Mouse (Mus musculus): ENCODE measurements around the gene Vamp2. TPM values are rescaled to one million over a fixed set of nuclear protein-coding genes. Genes with fewer than 3 reads are reported as not detected.

The Vamp2 gene
- total RNA-seq, 1 experiment, result 7.1 TPM

GRCm38 (mm10) chr11:69076572-69076971 is 11.7 kb upstream of the Vamp2 start:
- no peak for DNase-seq (ENCODE audit: low read depth, low spot score)
- H3K36me3 ChIP-seq (ENCODE audit: control insufficient read depth, insufficient read depth, low read length, poor library complexity, severe bottlenecking), result no peaks in the 10 kb centered on the region
- H3K9ac ChIP-seq (ENCODE audit: insufficient read depth, low read depth, low read length, poor library complexity, severe bottlenecking), result no peak overlapping the region
- no peaks in the 10 kb centered on the region for H3K9me3 ChIP-seq (ENCODE audit: control insufficient read depth, insufficient read depth, low read depth, low read length)
- H3K27ac ChIP-seq (ENCODE audit: insufficient read depth, low read depth, low read length, poor library complexity, severe bottlenecking), result no peak overlapping the region
- no peak for TF ChIP-seq MAFK (IDR thresholded peaks at IDR 0.05; ENCODE audit: insufficient read depth, low read depth, low read length)
- TF ChIP-seq ZNF384 (IDR thresholded peaks at IDR 0.05; ENCODE audit: low read depth, low read length), result no peak
- TF ChIP-seq ZC3H11A (IDR thresholded peaks at IDR 0.05; ENCODE audit: borderline replicate concordance, low read depth, low read length), result no peak
- TF ChIP-seq CHD2 (IDR thresholded peaks at IDR 0.05; ENCODE audit: low read depth, low read length), result no peak
- no peak for TF ChIP-seq HCFC1 (IDR thresholded peaks at IDR 0.05; ENCODE audit: borderline replicate concordance, insufficient read depth, low read length)
- peaks cover 0 to 15% of the 10 kb centered on the region in 2 experiments; a peak in 2 of 4 replicates for H3K4me1 ChIP-seq (ENCODE audit: control insufficient read depth in 2 of 2, insufficient read depth in 2 of 2, low read length in 2 of 2, poor library complexity in 1 of 2)
- in situ Hi-C loops (cut with MboI; ENCODE audit: low sequenced_read_pairs in 2 of 2, unreplicated experiment in 2 of 2), result no loop called here
- H3K4me3 ChIP-seq (ENCODE audit: insufficient read depth in 1 of 2, low read depth in 1 of 2, low read length in 2 of 2, poor library complexity in 1 of 2, severe bottlenecking in 1 of 2), result no peak overlapping the region

GRCm38 (mm10) chr11:69077316-69077715 is 11.0 kb upstream of the Vamp2 start:
- Histone ChIP-seq H3K4me1 (ENCODE audit: control insufficient read depth in 2 of 2, insufficient read depth in 2 of 2, low read length in 2 of 2, poor library complexity in 1 of 2) (peaks cover 0 to 14% of the 10 kb centered on the region in 2 experiments; a peak in 2 of 4 replicates), H3K9me3 (ENCODE audit: control insufficient read depth, insufficient read depth, low read depth, low read length) (no peaks in the 10 kb centered on the region), H3K36me3 (ENCODE audit: control insufficient read depth, insufficient read depth, low read length, poor library complexity, severe bottlenecking) (no peaks in the 10 kb centered on the region), H3K4me3 (ENCODE audit: insufficient read depth in 1 of 2, low read depth in 1 of 2, low read length in 2 of 2, poor library complexity in 1 of 2, severe bottlenecking in 1 of 2) (no peak overlapping the region), H3K9ac (ENCODE audit: insufficient read depth, low read depth, low read length, poor library complexity, severe bottlenecking) (no peak overlapping the region), H3K27ac (ENCODE audit: insufficient read depth, low read depth, low read length, poor library complexity, severe bottlenecking) (no peak overlapping the region)
- DNase-seq (ENCODE audit: low read depth, low spot score), result no peak
- no peak for TF ChIP-seq HCFC1 (IDR thresholded peaks at IDR 0.05; ENCODE audit: borderline replicate concordance, insufficient read depth, low read length)
- TF ChIP-seq MAFK (IDR thresholded peaks at IDR 0.05; ENCODE audit: insufficient read depth, low read depth, low read length), result no peak
- TF ChIP-seq CHD2 (IDR thresholded peaks at IDR 0.05; ENCODE audit: low read depth, low read length), result no peak
- no peak for TF ChIP-seq ZC3H11A (IDR thresholded peaks at IDR 0.05; ENCODE audit: borderline replicate concordance, low read depth, low read length)
- no peak for TF ChIP-seq ZNF384 (IDR thresholded peaks at IDR 0.05; ENCODE audit: low read depth, low read length)
- in situ Hi-C loops (cut with MboI; ENCODE audit: low sequenced_read_pairs in 2 of 2, unreplicated experiment in 2 of 2), result no loop called here

- H3K9ac ChIP-seq (ENCODE audit: insufficient read depth, low read depth, low read length, poor library complexity, severe bottlenecking), result no peak overlapping the region
- TF ChIP-seq CHD2 (IDR thresholded peaks at IDR 0.05; ENCODE audit: low read depth, low read length) (no peak), ZC3H11A (IDR thresholded peaks at IDR 0.05; ENCODE audit: borderline replicate concordance, low read depth, low read length) (no peak), ZNF384 (IDR thresholded peaks at IDR 0.05; ENCODE audit: low read depth, low read length) (no peak), HCFC1 (IDR thresholded peaks at IDR 0.05; ENCODE audit: borderline replicate concordance, insufficient read depth, low read length) (no peak), MAFK (IDR thresholded peaks at IDR 0.05; ENCODE audit: insufficient read depth, low read depth, low read length) (no peak)
- H3K36me3 ChIP-seq (ENCODE audit: control insufficient read depth, insufficient read depth, low read length, poor library complexity, severe bottlenecking), result no peaks in the 10 kb centered on the region
- DNase-seq (ENCODE audit: low read depth, low spot score), result no peak
- H3K27ac ChIP-seq (ENCODE audit: insufficient read depth, low read depth, low read length, poor library complexity, severe bottlenecking), result no peak overlapping the region
- in situ Hi-C loops (cut with MboI; ENCODE audit: low sequenced_read_pairs in 2 of 2, unreplicated experiment in 2 of 2), result no loop called here
- peaks cover 0 to 12% of the 10 kb centered on the region in 2 experiments; a peak in 2 of 4 replicates for H3K4me1 ChIP-seq (ENCODE audit: control insufficient read depth in 2 of 2, insufficient read depth in 2 of 2, low read length in 2 of 2, poor library complexity in 1 of 2)
- no peak overlapping the region for H3K4me3 ChIP-seq (ENCODE audit: insufficient read depth in 1 of 2, low read depth in 1 of 2, low read length in 2 of 2, poor library complexity in 1 of 2, severe bottlenecking in 1 of 2)
- H3K9me3 ChIP-seq (ENCODE audit: control insufficient read depth, insufficient read depth, low read depth, low read length), result no peaks in the 10 kb centered on the region
Observed at GRCm38 (mm10) chr11:69078041-69078440, 10.2 kb upstream of the Vamp2 start.

- no peak for TF ChIP-seq MAFK (IDR thresholded peaks at IDR 0.05; ENCODE audit: insufficient read depth, low read depth, low read length)
- no peak for TF ChIP-seq CHD2 (IDR thresholded peaks at IDR 0.05; ENCODE audit: low read depth, low read length)
- no peak for TF ChIP-seq ZC3H11A (IDR thresholded peaks at IDR 0.05; ENCODE audit: borderline replicate concordance, low read depth, low read length)
- no peak for TF ChIP-seq ZNF384 (IDR thresholded peaks at IDR 0.05; ENCODE audit: low read depth, low read length)
- no peak for TF ChIP-seq HCFC1 (IDR thresholded peaks at IDR 0.05; ENCODE audit: borderline replicate concordance, insufficient read depth, low read length)
- no peak overlapping the region for H3K9ac ChIP-seq (ENCODE audit: insufficient read depth, low read depth, low read length, poor library complexity, severe bottlenecking)
- DNase-seq (ENCODE audit: low read depth, low spot score), result no peak
- H3K9me3 ChIP-seq (ENCODE audit: control insufficient read depth, insufficient read depth, low read depth, low read length), result no peaks in the 10 kb centered on the region
- no peak overlapping the region for H3K27ac ChIP-seq (ENCODE audit: insufficient read depth, low read depth, low read length, poor library complexity, severe bottlenecking)
- peaks cover 0 to 12% of the 10 kb centered on the region in 2 experiments; a peak in 2 of 4 replicates for H3K4me1 ChIP-seq (ENCODE audit: control insufficient read depth in 2 of 2, insufficient read depth in 2 of 2, low read length in 2 of 2, poor library complexity in 1 of 2)
- 0 out of 4 replicates have a peak overlapping the region, but pooled peaks of 1 of the 2 experiments have one; percentile 28 for H3K4me3 ChIP-seq (ENCODE audit: insufficient read depth in 1 of 2, low read depth in 1 of 2, low read length in 2 of 2, poor library complexity in 1 of 2, severe bottlenecking in 1 of 2)
- in situ Hi-C loops (cut with MboI; ENCODE audit: low sequenced_read_pairs in 2 of 2, unreplicated experiment in 2 of 2), result no loop called here
- no peaks in the 10 kb centered on the region for H3K36me3 ChIP-seq (ENCODE audit: control insufficient read depth, insufficient read depth, low read length, poor library complexity, severe bottlenecking)
Observed at GRCm38 (mm10) chr11:69078805-69079438, 9.4 kb upstream of the Vamp2 start.
